Mouse (Mus musculus): ENCODE measurements around the gene Foxf1. TPM values are rescaled to one million over a fixed set of nuclear protein-coding genes. Genes with fewer than 3 reads are reported as not detected.

The Foxf1 gene
- polyA plus RNA-seq, 1 experiment from 2014 or later, result 129 TPM

GRCm38 (mm10) chr8:121128531-121129264 is 44.5 kb downstream of the Foxf1 start:
- WGBS, result 4% methylated on average over 55 of the region's 55 CpGs
- ATAC-seq (replicated peaks; ENCODE audit: low FRiP score, low TSS enrichment, low read depth), result no peak
- DNase-seq (ENCODE audit: low spot score), result peak; percentile 67
- Histone ChIP-seq H3K4me1 (replicated peaks; ENCODE audit: control insufficient read depth, insufficient read depth, low read length) (peaks cover 20% of the 10 kb centered on the region; the same call in 1 of the 2 replicates), H3K27me3 (replicated peaks; ENCODE audit: control insufficient read depth, insufficient read depth, low read length) (peaks cover 74% of the 10 kb centered on the region), H3K4me3 (ENCODE audit: low read depth, low read length) (peak overlapping the region; percentile 39), H3K4me2 (ENCODE audit: low read length) (peak overlapping the region; percentile 49), H3K36me3 (ENCODE audit: control insufficient read depth, insufficient read depth, low read length) (no peaks in the 10 kb centered on the region), H3K9me3 (ENCODE audit: control insufficient read depth, low read length) (no peaks in the 10 kb centered on the region), H3K27ac (ENCODE audit: low read depth) (peak overlapping the region; percentile 80), H3K9ac (ENCODE audit: low read length) (peak overlapping the region; percentile 44)

- H3K4me1 ChIP-seq (replicated peaks; ENCODE audit: control insufficient read depth, insufficient read depth, low read length), result peaks cover 20% of the 10 kb centered on the region; the same call in 1 of the 2 replicates
- H3K9ac ChIP-seq (ENCODE audit: low read length), result peak overlapping the region; percentile 44; the same call in 1 of the 2 replicates
- DNase-seq (ENCODE audit: low spot score), result peak; percentile 69
- ATAC-seq (replicated peaks; ENCODE audit: low FRiP score, low TSS enrichment, low read depth), result no peak
- peaks cover 67% of the 10 kb centered on the region for H3K27me3 ChIP-seq (replicated peaks; ENCODE audit: control insufficient read depth, insufficient read depth, low read length)
- no peaks in the 10 kb centered on the region for H3K9me3 ChIP-seq (ENCODE audit: control insufficient read depth, low read length)
- no peak overlapping the region for H3K27ac ChIP-seq (ENCODE audit: low read depth)
- H3K4me2 ChIP-seq (ENCODE audit: low read length), result peak overlapping the region; percentile 49
- no peaks in the 10 kb centered on the region for H3K36me3 ChIP-seq (ENCODE audit: control insufficient read depth, insufficient read depth, low read length)
- WGBS, result 18% methylated on average over 16 of the region's 16 CpGs
- peak overlapping the region; percentile 39 for H3K4me3 ChIP-seq (ENCODE audit: low read depth, low read length)
These were observed 45.2 kb downstream of the Foxf1 start for GRCm38 (mm10) chr8:121129265-121129940.

- Histone ChIP-seq H3K27me3 (replicated peaks; ENCODE audit: control insufficient read depth, insufficient read depth, low read length) (peaks cover 57% of the 10 kb centered on the region), H3K4me2 (ENCODE audit: low read length) (peak overlapping the region; percentile 49), H3K9me3 (ENCODE audit: control insufficient read depth, low read length) (no peaks in the 10 kb centered on the region), H3K27ac (ENCODE audit: low read depth) (no peak overlapping the region), H3K9ac (ENCODE audit: low read length) (no peak overlapping the region), H3K4me3 (ENCODE audit: low read depth, low read length) (peak overlapping the region; percentile 13), H3K4me1 (replicated peaks; ENCODE audit: control insufficient read depth, insufficient read depth, low read length) (peaks cover 20% of the 10 kb centered on the region; the same call in 1 of the 2 replicates), H3K36me3 (ENCODE audit: control insufficient read depth, insufficient read depth, low read length) (no peaks in the 10 kb centered on the region)
- 37% methylated on average over 5 of the region's 5 CpGs for WGBS
- DNase-seq (ENCODE audit: low spot score) (peak; percentile 76), ATAC-seq (replicated peaks; ENCODE audit: low FRiP score, low TSS enrichment, low read depth) (no peak)
These were observed 46.3 kb downstream of the Foxf1 start for GRCm38 (mm10) chr8:121130522-121130921.

GRCm38 (mm10) chr8:121132961-121133513 is 48.9 kb downstream of the Foxf1 start:
- Histone ChIP-seq H3K9me3 (ENCODE audit: control insufficient read depth, low read length) (peaks cover 8% of the 10 kb centered on the region), H3K9ac (ENCODE audit: low read length) (no peak overlapping the region), H3K4me3 (ENCODE audit: low read depth, low read length) (no peak overlapping the region), H3K27me3 (replicated peaks; ENCODE audit: control insufficient read depth, insufficient read depth, low read length) (peaks cover 32% of the 10 kb centered on the region), H3K4me1 (replicated peaks; ENCODE audit: control insufficient read depth, insufficient read depth, low read length) (peaks cover 8% of the 10 kb centered on the region; the same call in 1 of the 2 replicates), H3K27ac (ENCODE audit: low read depth) (no peak overlapping the region), H3K36me3 (ENCODE audit: control insufficient read depth, insufficient read depth, low read length) (no peaks in the 10 kb centered on the region), H3K4me2 (ENCODE audit: low read length) (no peak overlapping the region)
- no peak for DNase-seq (ENCODE audit: low spot score)
- 81% methylated on average over 5 of the region's 5 CpGs for WGBS
- no peak for ATAC-seq (replicated peaks; ENCODE audit: low FRiP score, low TSS enrichment, low read depth)

- 0 out of 2 replicates have a peak, but pooled peaks cover 3% of the 10 kb centered on the region for H3K4me1 ChIP-seq (replicated peaks; ENCODE audit: control insufficient read depth, insufficient read depth, low read length)
- ATAC-seq (replicated peaks; ENCODE audit: low FRiP score, low TSS enrichment, low read depth), result no peak
- peaks cover 8% of the 10 kb centered on the region for H3K9me3 ChIP-seq (ENCODE audit: control insufficient read depth, low read length)
- H3K4me2 ChIP-seq (ENCODE audit: low read length), result no peak overlapping the region
- no peak for DNase-seq (ENCODE audit: low spot score)
- no peaks in the 10 kb centered on the region for H3K36me3 ChIP-seq (ENCODE audit: control insufficient read depth, insufficient read depth, low read length)
- H3K27me3 ChIP-seq (replicated peaks; ENCODE audit: control insufficient read depth, insufficient read depth, low read length), result peaks cover 22% of the 10 kb centered on the region
- H3K4me3 ChIP-seq (ENCODE audit: low read depth, low read length), result no peak overlapping the region
- H3K27ac ChIP-seq (ENCODE audit: low read depth), result no peak overlapping the region
- 91% methylated on average over 10 of the region's 10 CpGs for WGBS
- no peak overlapping the region for H3K9ac ChIP-seq (ENCODE audit: low read length)
These were observed 49.9 kb downstream of the Foxf1 start for GRCm38 (mm10) chr8:121134102-121134501.

GRCm38 (mm10) chr8:121134512-121134911 is 50.3 kb downstream of the Foxf1 start:
- no peak overlapping the region for H3K4me2 ChIP-seq (ENCODE audit: low read length)
- ATAC-seq (replicated peaks; ENCODE audit: low FRiP score, low TSS enrichment, low read depth), result no peak
- H3K4me1 ChIP-seq (replicated peaks; ENCODE audit: control insufficient read depth, insufficient read depth, low read length), result 0 out of 2 replicates have a peak, but pooled peaks cover 3% of the 10 kb centered on the region
- no peak overlapping the region for H3K4me3 ChIP-seq (ENCODE audit: low read depth, low read length)
- peaks cover 8% of the 10 kb centered on the region for H3K9me3 ChIP-seq (ENCODE audit: control insufficient read depth, low read length)
- H3K9ac ChIP-seq (ENCODE audit: low read length), result no peak overlapping the region
- no peak overlapping the region for H3K27ac ChIP-seq (ENCODE audit: low read depth)
- no peaks in the 10 kb centered on the region for H3K36me3 ChIP-seq (ENCODE audit: control insufficient read depth, insufficient read depth, low read length)
- WGBS, result 84% methylated on average over 11 of the region's 11 CpGs
- DNase-seq (ENCODE audit: low spot score), result no peak
- peaks cover 18% of the 10 kb centered on the region for H3K27me3 ChIP-seq (replicated peaks; ENCODE audit: control insufficient read depth, insufficient read depth, low read length)

- no peak for DNase-seq (ENCODE audit: low spot score)
- Histone ChIP-seq H3K4me2 (ENCODE audit: low read length) (no peak overlapping the region), H3K4me1 (replicated peaks; ENCODE audit: control insufficient read depth, insufficient read depth, low read length) (no peaks in the 10 kb centered on the region), H3K9ac (ENCODE audit: low read length) (no peak overlapping the region), H3K27me3 (replicated peaks; ENCODE audit: control insufficient read depth, insufficient read depth, low read length) (no peaks in the 10 kb centered on the region), H3K4me3 (ENCODE audit: low read depth, low read length) (no peak overlapping the region), H3K36me3 (ENCODE audit: control insufficient read depth, insufficient read depth, low read length) (no peaks in the 10 kb centered on the region), H3K9me3 (ENCODE audit: control insufficient read depth, low read length) (peaks cover 8% of the 10 kb centered on the region), H3K27ac (ENCODE audit: low read depth) (no peak overlapping the region)
- ATAC-seq (replicated peaks; ENCODE audit: low FRiP score, low TSS enrichment, low read depth), result no peak
- WGBS, result 92% methylated on average over 6 of the region's 6 CpGs
These were observed 52.7 kb downstream of the Foxf1 start for GRCm38 (mm10) chr8:121136856-121137255.
